Mouse (Mus musculus) limb, embryonic 11.5 days (tissue): ENCODE results near the gene Cox4i2. TPM values are rescaled to one million over a fixed set of nuclear protein-coding genes. Genes with fewer than 3 reads are reported as not detected.

Source experiments
- ATAC-seq: fragments of 200-750 bp; cut with Nextera tagmentation; 2 replicates; pipeline ENCODE4 v1.8.0; 2017; ENCODE audit warnings: low read depth; ENCODE audit not compliant: insufficient number of reproducible peaks, low FRiP score, low TSS enrichment
- DNase-seq: peaks from one replicate; pipeline ENCODE4 v3.0.0-alpha.2; 2015; ENCODE audit warnings: low spot score
- H3K27ac ChIP-seq: fragments of 300-500 bp; sonication (generic); replicated peaks from 2 replicates; pipeline ENCODE4 v1.5.1; 2014; ENCODE audit warnings: low read depth, mild to moderate bottlenecking, low read length
- H3K27me3 ChIP-seq: fragments of 300-500 bp; sonication (generic); 2 replicates; pipeline ENCODE4 v1.6.1; 2014; ENCODE audit warnings: mild to moderate bottlenecking, low read length, mixed read lengths; ENCODE audit not compliant: control insufficient read depth, insufficient read depth
- H3K36me3 ChIP-seq: fragments of 300-500 bp; sonication (generic); 2 replicates; pipeline ENCODE4 v1.6.1; 2014; ENCODE audit warnings: mild to moderate bottlenecking, low read length, moderate library complexity, mixed read lengths; ENCODE audit not compliant: control insufficient read depth, insufficient read depth
- H3K4me1 ChIP-seq: fragments of 300-500 bp; sonication (generic); 2 replicates; pipeline ENCODE4 v1.6.1; 2014; ENCODE audit warnings: low read length, mixed read lengths; ENCODE audit not compliant: control insufficient read depth, insufficient read depth
- H3K4me2 ChIP-seq: fragments of 300-500 bp; sonication (generic); 2 replicates; pipeline ENCODE4 v1.6.1; 2014; ENCODE audit warnings: low read depth, mild to moderate bottlenecking, moderate library complexity; ENCODE audit not compliant: severe bottlenecking
- H3K4me3 ChIP-seq: fragments of 300-500 bp; sonication (generic); 2 replicates; pipeline ENCODE4 v1.5.1; 2014; ENCODE audit warnings: low read depth, low read length
- H3K9ac ChIP-seq: fragments of 300-500 bp; sonication (generic); 2 replicates; pipeline ENCODE4 v1.6.1; 2014; ENCODE audit warnings: mild to moderate bottlenecking, low read length
- H3K9me3 ChIP-seq: fragments of 300-500 bp; sonication (generic); 2 replicates; pipeline ENCODE4 v1.6.1; 2016; ENCODE audit warnings: low read length; ENCODE audit not compliant: control insufficient read depth
- WGBS: fragments of 180-500 bp; shearing (Covaris S2); extraction: QIAGEN DNeasy Blood & Tissue Kit; methylation state at CpG from one replicate; pipeline ENCODE4 v1.1.7; 2014; 5-methylcytosine and 5-hydroxymethylcytosine counted together
- polyA plus RNA-seq: library from polyadenylated mRNA; unstranded; fragments of >200 nt; fragmentation: Nextera tagmentation; extraction: Ambion mirVana; gene quantifications from 2 replicates; pipeline ENCODE4 v1.2.1, GENCODE M21; 2014

Gene Cox4i2
- polyA plus RNA-seq = 18.5 and 22.3 TPM in 2 replicates

DNA sequence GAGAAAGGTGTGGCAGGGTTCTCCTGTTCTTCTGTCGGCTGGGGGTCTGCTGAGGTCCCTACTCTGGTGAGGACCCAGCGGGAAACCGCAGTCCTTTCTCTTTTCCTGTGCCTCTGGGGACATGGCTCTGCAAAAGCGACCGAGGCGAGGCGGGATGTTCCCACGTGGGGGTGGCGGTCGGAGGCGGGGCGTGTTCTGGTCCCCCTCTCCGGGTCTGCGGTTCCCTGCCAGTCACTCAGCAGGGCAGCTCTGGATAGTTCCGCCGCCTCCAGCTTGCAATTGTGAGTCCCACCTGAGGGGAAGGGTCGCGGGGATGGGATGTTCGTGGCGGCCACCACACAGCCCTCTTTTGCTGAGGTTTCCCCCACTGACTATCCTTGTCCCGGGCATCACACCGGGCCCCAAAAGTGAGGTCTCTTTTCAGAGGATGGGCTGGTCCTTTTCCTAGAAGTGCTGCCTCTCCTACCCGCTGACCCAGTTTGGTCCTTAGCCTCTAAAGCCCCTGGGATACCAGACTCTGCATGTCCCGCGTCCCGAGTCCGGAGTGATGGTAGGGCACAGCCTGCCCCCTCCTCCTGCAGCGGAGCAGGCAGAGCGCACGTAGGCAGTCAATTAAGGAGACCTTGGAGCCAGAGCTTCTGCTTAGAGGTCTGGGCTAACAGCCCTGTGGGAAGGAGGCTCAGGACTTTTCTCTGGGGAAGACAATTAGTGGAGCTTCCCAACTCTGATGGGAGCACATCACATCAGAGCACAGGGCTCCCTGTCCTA lies at the start of gene Cox4i2:
Gene Cox4i2 (plus strand): TSS at position 230 of the 768 bp plus-strand sequence.
- Histone ChIP-seq H3K9me3 (no peaks in the 10 kb centered on the region), H3K36me3 (no peaks in the 10 kb centered on the region), H3K27ac (no peak within 1 kb of the TSS), H3K4me1 (peaks cover 10% of the 10 kb centered on the region), H3K4me3 (peak within 1 kb of the TSS; percentile 26), H3K27me3 (no peaks in the 10 kb centered on the region), H3K4me2 (peak within 1 kb of the TSS; percentile 62), H3K9ac (peak within 1 kb of the TSS; percentile 61)
- ATAC-seq = no peak
- peak; percentile 62 for DNase-seq
- WGBS = 3% methylated on average over 30 of the region's 30 CpGs

DNA sequence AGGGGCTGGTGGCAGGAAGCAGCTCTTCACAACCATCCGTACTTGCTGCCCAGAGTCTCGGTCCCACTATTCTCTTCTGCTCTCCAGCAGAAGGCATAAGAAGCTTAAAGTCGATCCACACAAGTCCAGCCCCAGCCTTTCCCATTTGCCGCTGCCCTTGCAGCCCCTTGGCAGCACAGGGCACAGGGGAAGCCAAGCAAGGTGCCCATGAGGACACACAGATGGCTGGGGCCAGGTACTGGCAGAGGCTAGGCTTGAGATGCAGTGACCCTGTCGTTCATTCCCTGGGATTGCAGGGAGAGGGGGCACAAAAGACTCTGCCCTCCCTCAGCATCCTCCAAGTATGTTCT lies 49.7 kb upstream of the Cox4i2 start:
- peaks cover 34% of the 10 kb centered on the region for H3K4me1 ChIP-seq
- no peak overlapping the region for H3K4me2 ChIP-seq
- ATAC-seq (no peak), DNase-seq (no peak)
- 84% methylated on average over 5 of the region's 5 CpGs for WGBS
- no peak overlapping the region for H3K4me3 ChIP-seq
- 0 out of 2 replicates have a peak, but pooled peaks cover 2% of the 10 kb centered on the region for H3K9me3 ChIP-seq
- H3K27me3 ChIP-seq = no peaks in the 10 kb centered on the region
- H3K9ac ChIP-seq = no peak overlapping the region
- H3K27ac ChIP-seq = peak overlapping the region; percentile 98; the same call in 1 of the 2 replicates
- H3K36me3 ChIP-seq = peaks cover 46% of the 10 kb centered on the region

DNA sequence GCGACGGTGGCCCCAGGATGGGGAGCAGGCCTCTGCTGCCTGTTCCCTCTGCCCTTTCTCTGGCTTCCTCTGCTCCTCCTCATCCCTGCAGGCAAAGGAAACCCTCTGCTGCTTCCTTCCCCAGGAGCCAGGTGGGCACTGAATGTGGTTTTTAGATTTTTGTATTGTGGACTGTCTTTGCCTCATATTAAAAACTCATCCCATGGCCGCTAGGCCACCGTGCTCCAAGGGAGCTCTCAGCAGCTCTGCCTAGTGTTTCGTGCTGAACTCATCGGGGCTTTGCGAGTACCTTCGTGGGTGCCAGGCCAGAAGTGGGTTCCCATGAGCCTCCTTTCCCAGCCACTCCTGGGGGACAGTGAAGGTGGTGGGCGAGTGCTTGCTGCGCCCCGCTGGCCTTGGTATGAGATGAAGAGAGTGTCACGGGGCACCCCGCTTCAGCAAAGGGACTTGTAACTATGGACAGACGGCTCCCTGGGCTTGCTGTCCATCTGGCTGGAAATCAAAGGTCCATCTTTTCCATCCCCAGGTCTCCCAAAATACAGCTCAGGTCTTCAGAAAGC lies 49.1 kb upstream of the Cox4i2 start:
- H3K9me3 ChIP-seq = 0 out of 2 replicates have a peak, but pooled peaks cover 2% of the 10 kb centered on the region
- H3K4me2 ChIP-seq = no peak overlapping the region
- no peaks in the 10 kb centered on the region for H3K27me3 ChIP-seq
- H3K4me1 ChIP-seq = peaks cover 34% of the 10 kb centered on the region
- no peak overlapping the region for H3K4me3 ChIP-seq
- peaks cover 40% of the 10 kb centered on the region for H3K36me3 ChIP-seq
- peak overlapping the region; percentile 98 for H3K27ac ChIP-seq
- ATAC-seq = no peak
- DNase-seq = no peak
- WGBS = 89% methylated on average over 14 of the region's 14 CpGs
- H3K9ac ChIP-seq = peak overlapping the region; percentile 32

DNA sequence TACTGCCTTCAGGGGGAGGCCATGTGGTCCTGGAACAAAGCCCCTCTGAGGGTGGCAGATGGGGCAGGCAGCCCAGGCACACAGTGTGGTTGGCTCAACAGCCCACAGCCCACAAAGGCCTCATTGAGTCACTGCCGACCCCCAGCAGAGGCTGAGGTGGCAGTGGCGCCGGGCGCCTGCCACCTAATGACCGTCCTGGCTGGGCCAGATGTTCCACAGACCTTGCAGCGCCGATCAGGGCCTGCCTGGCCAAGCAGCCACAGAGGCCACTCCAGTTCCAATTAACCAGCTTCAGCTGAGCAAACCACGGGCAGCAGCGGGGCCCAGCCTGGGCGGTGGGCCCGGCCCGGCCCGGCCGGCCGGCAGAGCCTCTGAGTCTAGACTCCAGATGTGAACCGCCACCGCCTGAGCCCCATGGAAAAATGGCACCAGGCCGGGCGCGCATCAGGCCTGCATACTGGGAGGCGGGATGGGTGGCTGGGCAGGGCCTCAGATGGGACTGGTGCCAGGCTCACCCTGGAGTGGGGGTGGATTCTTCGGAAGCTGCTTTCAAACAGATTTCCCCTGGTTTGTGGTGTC lies 47.9 kb upstream of the Cox4i2 start:
- 28% methylated on average over 22 of the region's 22 CpGs for WGBS
- Histone ChIP-seq H3K4me1 (peaks cover 34% of the 10 kb centered on the region), H3K4me3 (no peak overlapping the region), H3K36me3 (peaks cover 29% of the 10 kb centered on the region), H3K27ac (peak overlapping the region; percentile 98), H3K9me3 (0 out of 2 replicates have a peak, but pooled peaks cover 2% of the 10 kb centered on the region), H3K9ac (peak overlapping the region; percentile 51), H3K27me3 (no peaks in the 10 kb centered on the region), H3K4me2 (peak overlapping the region; percentile 8; the same call in 1 of the 2 replicates)
- ATAC-seq = peak; percentile 84
- peak; percentile 85 for DNase-seq

DNA sequence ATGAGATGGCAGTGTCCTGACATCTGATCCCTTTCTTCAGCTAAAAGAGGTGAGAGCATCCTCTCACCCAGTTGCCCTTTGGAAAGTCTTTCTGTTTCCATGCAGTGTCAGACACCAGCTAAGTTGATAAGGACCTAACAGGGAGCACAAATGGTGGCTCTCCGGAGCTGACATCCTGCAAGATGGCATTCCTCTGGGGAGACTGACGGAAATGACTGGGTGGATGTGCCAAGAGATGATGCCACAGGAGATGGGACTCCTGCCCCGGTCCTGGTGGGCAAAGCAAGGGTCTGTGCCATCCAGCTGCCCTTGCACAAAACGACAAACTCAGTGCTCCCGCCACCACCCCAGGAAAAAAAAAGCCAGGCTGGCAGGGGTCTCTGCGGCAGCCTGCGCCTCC lies 46.8 kb upstream of the Cox4i2 start:
- Histone ChIP-seq H3K4me1 (peaks cover 34% of the 10 kb centered on the region), H3K36me3 (peaks cover 18% of the 10 kb centered on the region), H3K27ac (peak overlapping the region; percentile 98), H3K9me3 (0 out of 2 replicates have a peak, but pooled peaks cover 2% of the 10 kb centered on the region), H3K9ac (peak overlapping the region; percentile 55), H3K27me3 (no peaks in the 10 kb centered on the region), H3K4me2 (peak overlapping the region; percentile 40), H3K4me3 (peak overlapping the region; percentile 9; the same call in 1 of the 2 replicates)
- WGBS = 13% methylated on average over 7 of the region's 7 CpGs
- no peak for DNase-seq
- ATAC-seq = no peak

DNA sequence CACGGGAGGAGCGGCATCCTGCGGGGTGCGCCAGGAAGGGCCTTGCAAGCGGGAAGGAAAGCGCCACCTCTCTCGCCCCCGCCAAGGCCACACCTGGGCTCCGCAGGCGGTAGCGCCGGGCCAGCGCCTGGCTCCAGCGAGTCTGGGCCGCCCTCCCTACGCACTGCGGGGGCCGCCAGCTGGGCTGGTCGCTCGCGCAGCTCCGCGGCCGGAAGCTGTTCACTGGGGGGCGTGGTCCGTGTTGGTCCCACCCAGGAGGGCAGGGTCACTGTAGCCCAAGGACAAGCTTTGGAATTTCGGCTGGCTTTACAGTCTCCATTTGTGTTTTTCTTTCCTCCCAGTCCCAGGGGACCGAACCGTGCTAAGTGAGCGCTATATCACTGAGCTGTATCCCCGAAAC lies 46.3 kb upstream of the Cox4i2 start:
- Histone ChIP-seq H3K9me3 (0 out of 2 replicates have a peak, but pooled peaks cover 2% of the 10 kb centered on the region), H3K4me2 (peak overlapping the region; percentile 40), H3K9ac (peak overlapping the region; percentile 55), H3K4me1 (peaks cover 34% of the 10 kb centered on the region), H3K4me3 (peak overlapping the region; percentile 9; the same call in 1 of the 2 replicates), H3K27me3 (no peaks in the 10 kb centered on the region), H3K36me3 (peaks cover 14% of the 10 kb centered on the region), H3K27ac (peak overlapping the region; percentile 98)
- DNase-seq (peak; percentile 95), ATAC-seq (peak; percentile 86)
- WGBS = under 1% methylated on average over 31 of the region's 31 CpGs

DNA sequence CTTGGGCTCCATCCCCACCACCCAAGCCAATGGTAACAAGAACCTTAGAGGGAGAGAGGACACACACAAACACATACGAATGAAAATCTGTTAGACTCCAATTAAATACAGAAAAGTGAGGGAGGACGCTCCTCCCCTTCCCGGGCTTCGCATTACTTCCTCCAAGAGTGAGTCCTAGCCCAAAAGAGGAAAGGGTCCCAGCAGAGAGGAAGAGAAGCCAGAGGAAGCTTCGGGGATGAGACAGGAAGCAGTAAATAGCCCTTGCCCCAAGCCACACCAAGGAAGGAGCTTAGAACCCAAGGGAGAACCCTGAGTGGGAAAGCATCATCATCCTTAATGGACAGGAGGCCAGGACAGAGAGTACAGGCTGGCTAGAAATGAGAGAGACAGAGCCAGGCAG lies 44.9 kb upstream of the Cox4i2 start:
- ATAC-seq = no peak

DNA sequence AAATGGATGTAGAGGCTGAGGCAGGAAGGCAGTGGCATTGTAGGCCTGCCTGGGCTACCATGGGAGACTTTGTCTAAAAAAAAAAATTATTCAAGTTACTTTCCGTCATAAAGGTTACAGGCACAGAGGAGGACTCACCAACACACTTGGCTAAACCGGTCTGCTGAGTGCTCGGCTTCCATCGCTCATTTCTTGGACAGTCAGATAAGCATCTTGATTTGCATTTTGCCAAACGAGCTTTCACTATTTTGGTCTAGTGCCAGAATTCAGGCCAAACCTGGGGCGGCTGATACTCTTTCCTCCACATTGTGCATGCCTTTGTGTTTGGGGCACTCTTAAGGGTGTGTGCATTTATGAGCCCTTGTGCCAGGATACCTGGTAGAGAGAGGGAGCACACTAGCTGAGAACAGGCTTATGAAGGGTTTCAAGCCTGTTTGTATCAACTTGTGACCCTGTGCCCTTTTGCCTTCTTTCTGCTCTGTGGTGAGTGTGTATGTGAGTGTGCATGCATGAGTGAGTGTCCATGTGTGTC lies 37.7 kb upstream of the Cox4i2 start:
- H3K9me3 ChIP-seq = no peaks in the 10 kb centered on the region
- no peak overlapping the region for H3K4me3 ChIP-seq
- no peaks in the 10 kb centered on the region for H3K27me3 ChIP-seq
- no peak for ATAC-seq
- H3K36me3 ChIP-seq = no peaks in the 10 kb centered on the region
- H3K4me1 ChIP-seq = no peaks in the 10 kb centered on the region; the same call in 1 of the 2 replicates
- H3K4me2 ChIP-seq = no peak overlapping the region
- H3K9ac ChIP-seq = no peak overlapping the region
- no peak overlapping the region for H3K27ac ChIP-seq
- no peak for DNase-seq
- 81% methylated on average over 6 of the region's 6 CpGs for WGBS

More for the DNA sequence above, 44.9 kb upstream of the Cox4i2 start:
- H3K9me3 ChIP-seq = 0 out of 2 replicates have a peak, but pooled peaks cover 2% of the 10 kb centered on the region
- peaks cover 9% of the 10 kb centered on the region for H3K36me3 ChIP-seq
- 93% methylated on average over 5 of the region's 5 CpGs for WGBS
- no peak overlapping the region for H3K27ac ChIP-seq
- peaks cover 34% of the 10 kb centered on the region for H3K4me1 ChIP-seq
- H3K4me3 ChIP-seq = no peak overlapping the region
- H3K27me3 ChIP-seq = no peaks in the 10 kb centered on the region
- DNase-seq = no peak
- no peak overlapping the region for H3K9ac ChIP-seq
- no peak overlapping the region for H3K4me2 ChIP-seq
